Mouse (Mus musculus) embryonic fibroblast, embryonic 13.5 days (primary cell): ENCODE results near the gene Klhdc4.

Experiments
- CTCF ChIP-seq: IDR thresholded peaks from 2 replicates; pipeline ENCODE4 v1.5.1; 2011; ENCODE audit warnings: mild to moderate bottlenecking, control low read depth, low read length, moderate library complexity, borderline replicate concordance; ENCODE audit not compliant: insufficient read depth
- POLR2A ChIP-seq: IDR thresholded peaks from 2 replicates; pipeline ENCODE4 v1.6.1; 2011; ENCODE audit warnings: low read depth, mild to moderate bottlenecking, control low read depth, low read length, moderate library complexity

DNA sequence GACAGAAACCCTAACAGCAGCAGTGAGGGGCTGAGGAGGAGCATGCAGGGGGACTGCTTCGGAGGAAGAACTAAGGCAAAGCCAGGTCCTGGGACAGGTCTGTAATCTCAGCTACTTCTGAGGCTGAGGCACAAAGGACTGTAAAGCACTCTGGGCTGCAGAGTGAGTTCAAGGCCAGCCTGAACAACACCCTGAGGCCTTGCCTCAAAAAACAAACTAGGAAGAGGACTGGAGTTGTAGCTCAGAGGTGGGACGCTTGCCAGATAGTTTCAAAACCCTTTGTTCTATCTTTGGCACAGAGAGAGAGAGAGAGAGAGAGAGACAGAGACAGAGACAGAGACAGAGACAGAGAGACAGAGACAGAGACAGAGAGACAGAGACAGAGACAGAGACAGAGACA lies 24.2 kb upstream of the Klhdc4 start:
- no peak for TF ChIP-seq CTCF
- no peak for TF ChIP-seq POLR2A
